Mouse (Mus musculus) liver, adult 2 months (tissue): Measurements from ENCODE around the gene Abr. TPM values are rescaled to one million over a fixed set of nuclear protein-coding genes. Genes with fewer than 3 reads are reported as not detected.

Experiments
- DNase-seq: peaks from one replicate; pipeline ENCODE4 v3.0.0-alpha.2; 2011; ENCODE audit warnings: low read depth, low spot score; ENCODE audit errors: extremely low read depth
- H3K27ac ChIP-seq: fragments of 200-500 bp; replicated peaks from 2 replicates; pipeline ENCODE4 v1.5.1; 2012; ENCODE audit warnings: low read depth, mild to moderate bottlenecking, control low read depth, inconsistent platforms, low read length; ENCODE audit not compliant: insufficient read depth
- H3K27me3 ChIP-seq: fragments of 200-500 bp; 2 replicates; pipeline ENCODE4 v1.6.1; 2012; ENCODE audit warnings: mild to moderate bottlenecking, moderate library complexity, low read length, inconsistent platforms; ENCODE audit not compliant: control insufficient read depth, insufficient read depth
- H3K36me3 ChIP-seq: fragments of 200-500 bp; 2 replicates; pipeline ENCODE4 v1.6.1; 2012; ENCODE audit warnings: low read length, inconsistent platforms; ENCODE audit not compliant: control insufficient read depth, insufficient read depth
- H3K4me1 ChIP-seq: fragments of 200-500 bp; 2 replicates; pipeline ENCODE4 v1.6.1; 2011; ENCODE audit warnings: low read length; ENCODE audit not compliant: control insufficient read depth, insufficient read depth
- H3K4me3 ChIP-seq: fragments of 200-500 bp; 2 replicates; pipeline ENCODE4 v1.5.1; 2011; ENCODE audit warnings: low read depth, mild to moderate bottlenecking, control low read depth, low read length, moderate library complexity; ENCODE audit not compliant: insufficient read depth
- H3K79me2 ChIP-seq: fragments of 200-500 bp; 2 replicates; pipeline ENCODE4 v1.6.1; 2012; ENCODE audit warnings: inconsistent platforms, mild to moderate bottlenecking, low read length, moderate library complexity; ENCODE audit not compliant: control insufficient read depth, insufficient read depth
- H3K9ac ChIP-seq: fragments of 200-500 bp; 2 replicates; pipeline ENCODE4 v1.6.1; 2012; ENCODE audit warnings: low read depth, mild to moderate bottlenecking, control low read depth, inconsistent platforms, low read length
- CTCF ChIP-seq: fragments of 200-500 bp; IDR thresholded peaks from 2 replicates; pipeline ENCODE4 v1.5.1; 2011; ENCODE audit warnings: low read depth, low read length, control low read depth
- POLR2A ChIP-seq: fragments of 200-500 bp; IDR thresholded peaks from 2 replicates; pipeline ENCODE4 v1.6.1; 2011; ENCODE audit warnings: low read length, control low read depth; ENCODE audit not compliant: insufficient read depth; ENCODE audit errors: extremely low read depth
- WGBS: fragments of 180-500 bp; shearing (Covaris S2); methylation state at CpG from one replicate; pipeline ENCODE4 v1.1.7; 2018; 5-methylcytosine and 5-hydroxymethylcytosine counted together
- polyA plus RNA-seq: library from polyadenylated mRNA; depleted of rRNA; stranded (reverse); fragments of >200 nt; gene quantifications from 2 replicates; pipeline ENCODE4 v1.2.3, GENCODE M21; 2012
- total RNA-seq: library from RNA; depleted of rRNA; stranded (reverse); fragments of >200 nt; gene quantifications from 2 replicates; pipeline ENCODE4 v1.2.3, GENCODE M21; 2014

The Abr gene
- total and polyA plus RNA-seq, 2 experiments: 3.3 to 3.9 TPM

DNA sequence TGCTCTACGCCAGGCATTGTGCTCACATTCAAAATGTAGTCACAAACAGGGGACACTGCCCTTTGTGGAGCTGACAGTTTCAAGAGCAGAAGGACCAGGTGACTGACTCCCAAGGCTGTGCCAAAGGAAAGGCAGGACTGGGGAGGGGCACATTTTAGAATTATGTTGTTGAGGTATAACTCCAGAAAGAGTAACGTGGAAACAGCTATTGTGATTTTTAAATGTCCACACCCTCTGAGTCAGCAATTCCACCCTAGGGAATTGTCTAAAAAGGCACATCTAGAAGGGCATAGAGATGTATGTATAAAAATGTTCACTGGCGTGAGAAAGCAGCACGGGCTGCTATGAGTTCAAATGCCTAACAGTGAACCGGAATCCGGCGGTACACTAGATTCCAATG is 122.5 kb downstream of the Abr start:
- Histone ChIP-seq H3K27ac (no peak overlapping the region), H3K4me3 (no peak overlapping the region), H3K27me3 (no peaks in the 10 kb centered on the region), H3K9ac (no peak overlapping the region), H3K4me1 (no peaks in the 10 kb centered on the region), H3K79me2 (no peaks in the 10 kb centered on the region), H3K36me3 (no peaks in the 10 kb centered on the region)
- 85% methylated on average over 7 of the region's 7 CpGs for WGBS
- TF ChIP-seq CTCF (no peak), POLR2A (no peak)
- no peak for DNase-seq

DNA sequence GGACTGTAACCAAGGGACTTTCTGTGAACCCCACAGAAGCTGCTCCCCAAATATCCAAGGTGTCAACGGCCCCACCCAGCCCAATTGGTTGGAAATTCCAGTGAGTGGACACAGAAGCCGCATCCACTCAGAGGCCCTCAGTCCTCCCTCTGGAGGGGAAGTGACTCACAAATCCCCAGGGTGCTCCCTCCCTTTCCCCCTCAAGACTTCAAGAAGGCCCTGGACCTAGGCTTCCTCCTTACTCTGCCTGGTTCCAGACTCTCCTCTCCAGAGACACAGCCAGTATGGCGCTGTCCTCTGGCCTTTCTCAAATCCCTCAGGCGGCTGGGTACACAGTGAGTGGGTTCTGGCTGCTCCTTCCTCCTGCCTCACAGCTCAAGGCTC is 124.4 kb downstream of the Abr start:
- no peaks in the 10 kb centered on the region for H3K79me2 ChIP-seq
- H3K4me3 ChIP-seq: no peak overlapping the region
- WGBS: 82% methylated on average over 4 of the region's 4 CpGs
- H3K27ac ChIP-seq: no peak overlapping the region
- no peak for DNase-seq
- no peaks in the 10 kb centered on the region for H3K27me3 ChIP-seq
- H3K4me1 ChIP-seq: peaks cover 9% of the 10 kb centered on the region; the same call in 1 of the 2 replicates
- no peak overlapping the region for H3K9ac ChIP-seq
- no peaks in the 10 kb centered on the region for H3K36me3 ChIP-seq
- TF ChIP-seq CTCF: no peak
- TF ChIP-seq POLR2A: no peak

DNA sequence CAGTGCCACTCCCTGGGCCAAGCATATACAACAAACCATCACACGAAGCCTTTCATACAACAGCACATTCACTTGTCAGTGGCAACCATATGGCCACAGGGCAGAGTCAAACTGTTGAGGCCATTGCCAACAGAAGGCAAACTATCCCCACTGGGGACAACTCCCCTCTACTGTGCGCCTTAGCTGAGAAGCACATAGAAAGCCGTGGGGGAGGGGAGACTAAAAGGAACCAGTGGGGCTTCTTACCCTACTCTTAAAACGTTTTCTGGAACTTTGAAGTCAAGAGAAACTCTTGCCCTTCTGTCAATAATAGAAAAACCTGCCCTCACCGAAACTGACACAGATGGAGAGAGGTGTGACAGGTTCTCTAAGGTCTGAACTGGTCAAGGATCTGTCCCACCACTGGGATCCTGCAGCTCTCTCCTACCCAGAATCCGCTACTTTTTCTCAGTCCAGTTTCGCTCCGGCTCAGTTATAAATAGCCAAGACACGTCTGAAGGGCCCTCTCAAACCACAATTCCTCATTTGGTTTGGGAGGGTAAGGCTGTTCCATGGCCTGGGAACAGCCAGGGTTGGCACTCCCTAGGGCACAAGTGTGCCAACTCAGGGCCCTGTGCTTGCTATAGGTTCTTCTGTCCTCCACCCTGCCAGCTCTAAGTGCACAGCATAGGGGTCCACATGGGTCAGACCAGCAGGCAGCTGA is 124.9 kb downstream of the Abr start:
- no peak for DNase-seq
- H3K4me3 ChIP-seq: no peak overlapping the region
- H3K27ac ChIP-seq: no peak overlapping the region
- no peaks in the 10 kb centered on the region for H3K27me3 ChIP-seq
- H3K36me3 ChIP-seq: no peaks in the 10 kb centered on the region
- 80% methylated on average over 9 of the region's 9 CpGs for WGBS
- TF ChIP-seq CTCF (no peak), POLR2A (no peak)
- no peak overlapping the region for H3K9ac ChIP-seq
- H3K79me2 ChIP-seq: no peaks in the 10 kb centered on the region
- H3K4me1 ChIP-seq: peaks cover 9% of the 10 kb centered on the region; the same call in 1 of the 2 replicates

DNA sequence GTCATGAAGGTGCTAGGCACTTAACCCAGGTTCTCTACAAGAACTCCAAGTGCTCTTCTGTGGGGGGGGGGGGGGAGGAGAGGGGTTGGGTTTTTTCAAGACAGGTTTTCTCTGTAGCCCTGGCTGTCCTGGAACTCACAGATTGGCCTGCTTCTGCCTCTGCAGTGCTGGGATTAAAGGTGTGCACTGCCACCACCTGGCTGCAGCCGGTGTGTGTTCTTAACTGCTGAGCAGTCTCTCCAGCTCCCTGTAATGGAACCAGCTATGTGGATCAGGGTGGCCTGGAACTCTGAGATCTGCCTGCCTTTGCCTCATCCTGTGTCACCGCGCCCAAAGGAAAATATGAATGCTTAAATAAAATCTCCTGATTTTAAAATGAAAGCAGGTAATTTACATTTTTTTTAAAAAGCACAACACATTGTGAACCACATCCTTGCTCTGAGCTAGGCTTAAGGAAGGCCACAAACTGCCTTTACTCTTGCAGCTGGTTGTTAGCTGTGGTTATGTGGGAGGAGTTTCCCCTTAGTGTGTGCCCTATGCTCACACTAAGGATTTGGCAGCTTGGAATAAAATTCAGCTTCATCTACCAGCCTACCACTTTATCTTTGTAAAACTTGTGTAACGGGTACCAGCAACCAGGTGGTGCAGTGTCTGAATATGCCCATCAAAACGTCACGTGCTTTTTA is 125.9 kb downstream of the Abr start:
- peaks cover 9% of the 10 kb centered on the region; the same call in 1 of the 2 replicates for H3K4me1 ChIP-seq
- H3K27ac ChIP-seq: no peak overlapping the region
- no peaks in the 10 kb centered on the region for H3K36me3 ChIP-seq
- H3K79me2 ChIP-seq: no peaks in the 10 kb centered on the region
- WGBS: 81% methylated on average over 6 of the region's 6 CpGs
- H3K27me3 ChIP-seq: no peaks in the 10 kb centered on the region
- no peak for TF ChIP-seq POLR2A
- TF ChIP-seq CTCF: peak; percentile 83
- H3K9ac ChIP-seq: no peak overlapping the region
- DNase-seq: peak; percentile 47
- no peak overlapping the region for H3K4me3 ChIP-seq

DNA sequence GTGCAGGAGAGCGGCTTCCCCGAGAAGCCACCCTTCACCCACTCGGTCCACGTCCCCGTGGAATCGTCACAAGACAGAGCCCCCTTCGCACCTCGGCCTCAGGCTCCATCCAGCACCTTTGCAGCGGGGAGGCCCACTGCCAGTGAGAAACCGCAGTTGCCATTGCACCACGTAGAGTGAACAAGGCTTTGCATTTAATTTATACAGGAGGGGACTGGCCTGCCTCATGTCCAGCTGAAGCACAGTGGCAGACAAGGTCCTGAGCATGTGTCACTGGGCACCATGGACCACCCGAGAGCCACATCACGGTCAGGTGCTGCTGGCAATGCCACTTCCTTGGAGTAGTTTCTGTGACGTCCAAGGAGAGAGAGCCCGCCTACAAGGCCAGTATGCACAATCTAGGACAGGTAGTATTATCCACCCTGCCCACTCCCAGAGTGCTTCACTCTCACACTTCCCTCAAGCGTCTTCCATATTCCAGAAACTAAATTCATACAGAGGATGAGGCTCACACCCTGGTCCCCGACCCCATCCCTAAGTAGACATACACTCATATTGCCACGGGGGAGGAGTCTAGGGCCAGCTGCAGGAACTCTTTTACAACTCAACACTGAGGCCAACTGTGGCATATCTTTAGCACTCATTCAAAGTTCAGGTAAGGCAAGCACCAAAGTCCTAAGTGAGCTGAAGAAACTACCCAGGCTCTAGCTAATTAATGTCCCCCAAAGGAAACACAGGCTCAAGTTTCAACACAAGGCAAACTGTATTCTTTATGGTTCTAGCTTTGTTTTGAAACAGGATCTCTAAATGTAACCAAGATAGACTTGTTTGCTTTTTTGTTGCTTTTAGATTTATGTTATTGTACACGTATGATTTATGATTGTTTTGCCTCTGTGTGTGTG is 126.7 kb downstream of the Abr start:
- Histone ChIP-seq H3K79me2 (no peaks in the 10 kb centered on the region), H3K36me3 (no peaks in the 10 kb centered on the region), H3K4me1 (peaks cover 9% of the 10 kb centered on the region; the same call in 1 of the 2 replicates), H3K9ac (peak overlapping the region; percentile 69), H3K27me3 (no peaks in the 10 kb centered on the region), H3K4me3 (peak overlapping the region; percentile 65), H3K27ac (0 out of 2 replicates have a peak overlapping the region, but pooled peaks have one; percentile 12)
- TF ChIP-seq POLR2A: no peak
- no peak for TF ChIP-seq CTCF
- no peak for DNase-seq
- WGBS: 36% methylated on average over 19 of the region's 19 CpGs
